Mouse (Mus musculus): Measurements from ENCODE around the gene Tnni1. TPM values are rescaled to one million over a fixed set of nuclear protein-coding genes. Genes with fewer than 3 reads are reported as not detected.

Tnni1 gene
- polyA plus RNA-seq, 1 experiment from 2014 or later = 1.3 TPM

DNA sequence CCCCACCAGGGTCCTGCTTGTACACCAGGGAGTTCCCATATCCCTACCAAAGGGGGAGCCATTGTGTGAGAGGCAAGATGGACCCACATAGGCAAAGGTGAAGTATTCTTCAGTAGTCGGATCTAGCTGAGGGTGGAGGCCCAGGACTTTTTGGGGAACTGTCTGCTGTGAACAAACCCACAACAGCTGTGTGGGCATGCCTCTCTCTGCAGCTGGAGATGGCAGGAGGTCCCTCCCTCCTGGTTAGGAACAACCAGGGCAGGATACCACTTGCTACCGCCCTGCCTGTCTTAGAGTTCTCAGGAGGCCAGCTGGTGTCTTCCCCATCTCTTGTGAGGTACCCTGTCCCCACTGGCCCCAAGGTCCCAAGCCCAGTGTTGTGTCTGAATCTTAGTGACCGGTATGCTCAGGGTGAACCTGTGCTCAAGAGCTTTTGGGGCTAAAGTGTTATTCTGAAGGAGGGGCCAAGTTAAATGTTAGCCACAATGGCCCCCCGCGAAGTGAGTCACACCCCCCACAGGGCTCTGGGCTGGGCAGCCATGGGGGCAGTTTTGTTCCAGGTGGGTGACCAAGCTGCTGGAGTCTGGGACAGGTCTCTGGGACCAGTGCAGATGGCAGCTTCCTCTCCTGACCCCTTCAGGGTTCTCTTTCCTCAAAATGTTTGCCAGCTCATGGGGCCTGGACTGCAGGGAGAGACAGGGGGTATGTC, 34.6 kb downstream of the Tnni1 start:
- Histone ChIP-seq H3K4me3 (no peak overlapping the region), H3K4me1 (replicated peaks) (peaks cover 9% of the 10 kb centered on the region), H3K4me2 (no peak overlapping the region), H3K36me3 (no peaks in the 10 kb centered on the region), H3K9ac (no peak overlapping the region), H3K9me3 (no peaks in the 10 kb centered on the region), H3K27ac (replicated peaks) (no peak overlapping the region), H3K27me3 (peaks cover 19% of the 10 kb centered on the region)
- WGBS = 80% methylated on average over 5 of the region's 5 CpGs
- ATAC-seq (ENCODE audit: low FRiP score, low read depth) = no peak

DNA sequence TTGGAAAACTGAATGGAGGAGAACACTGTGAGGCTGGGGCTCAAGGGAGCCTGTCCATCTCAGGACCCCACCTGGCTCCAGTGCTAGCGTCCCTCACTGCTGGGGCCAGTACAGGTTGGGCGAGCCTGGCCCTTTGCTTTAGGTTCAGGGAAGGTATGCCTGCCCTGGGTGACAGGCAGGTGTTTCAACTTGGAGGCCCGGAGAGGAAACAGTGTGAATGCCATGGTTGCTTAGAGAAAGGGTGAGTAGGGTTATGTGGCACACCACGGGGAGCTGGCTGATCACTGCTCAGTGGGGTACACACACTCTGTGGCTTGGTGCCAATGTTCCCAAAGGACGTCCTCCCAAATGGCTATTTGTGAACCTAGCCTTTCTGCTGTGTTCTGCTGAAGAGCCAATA, 35.3 kb downstream of the Tnni1 start:
- Histone ChIP-seq H3K4me1 (replicated peaks) (peaks cover 13% of the 10 kb centered on the region), H3K9ac (no peak overlapping the region), H3K27ac (replicated peaks) (no peak overlapping the region), H3K4me2 (no peak overlapping the region), H3K9me3 (no peaks in the 10 kb centered on the region), H3K4me3 (no peak overlapping the region), H3K36me3 (no peaks in the 10 kb centered on the region), H3K27me3 (peaks cover 25% of the 10 kb centered on the region)
- WGBS = 80% methylated on average over 5 of the region's 5 CpGs
- ATAC-seq (ENCODE audit: low FRiP score, low read depth) = no peak

DNA sequence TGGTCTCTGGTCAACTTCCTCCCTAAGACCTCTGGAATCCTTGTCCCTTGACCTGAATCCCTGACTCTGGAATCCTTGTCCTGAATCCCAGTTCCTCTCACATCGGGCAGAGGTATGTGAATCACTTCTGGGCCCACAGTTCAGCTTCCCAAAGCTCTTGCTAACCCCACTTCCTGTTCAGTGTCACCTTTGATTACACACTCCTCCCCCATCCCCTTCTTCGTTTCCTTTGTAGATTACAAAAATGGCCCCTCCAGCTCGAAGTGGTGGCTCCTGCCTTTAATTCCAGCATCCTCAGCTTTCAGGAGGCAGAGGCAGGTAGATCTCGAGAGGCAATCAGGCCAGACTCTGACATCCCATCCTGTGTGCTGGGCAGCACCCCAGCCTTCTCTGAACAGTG, 38.4 kb downstream of the Tnni1 start:
- Histone ChIP-seq H3K4me2 (no peak overlapping the region), H3K27ac (replicated peaks) (no peak overlapping the region), H3K9me3 (no peaks in the 10 kb centered on the region), H3K36me3 (no peaks in the 10 kb centered on the region), H3K27me3 (peaks cover 41% of the 10 kb centered on the region), H3K4me3 (no peak overlapping the region), H3K9ac (no peak overlapping the region), H3K4me1 (replicated peaks) (peaks cover 13% of the 10 kb centered on the region)
- ATAC-seq (ENCODE audit: low FRiP score, low read depth) = no peak
- 84% methylated on average over 4 of the region's 4 CpGs for WGBS

DNA sequence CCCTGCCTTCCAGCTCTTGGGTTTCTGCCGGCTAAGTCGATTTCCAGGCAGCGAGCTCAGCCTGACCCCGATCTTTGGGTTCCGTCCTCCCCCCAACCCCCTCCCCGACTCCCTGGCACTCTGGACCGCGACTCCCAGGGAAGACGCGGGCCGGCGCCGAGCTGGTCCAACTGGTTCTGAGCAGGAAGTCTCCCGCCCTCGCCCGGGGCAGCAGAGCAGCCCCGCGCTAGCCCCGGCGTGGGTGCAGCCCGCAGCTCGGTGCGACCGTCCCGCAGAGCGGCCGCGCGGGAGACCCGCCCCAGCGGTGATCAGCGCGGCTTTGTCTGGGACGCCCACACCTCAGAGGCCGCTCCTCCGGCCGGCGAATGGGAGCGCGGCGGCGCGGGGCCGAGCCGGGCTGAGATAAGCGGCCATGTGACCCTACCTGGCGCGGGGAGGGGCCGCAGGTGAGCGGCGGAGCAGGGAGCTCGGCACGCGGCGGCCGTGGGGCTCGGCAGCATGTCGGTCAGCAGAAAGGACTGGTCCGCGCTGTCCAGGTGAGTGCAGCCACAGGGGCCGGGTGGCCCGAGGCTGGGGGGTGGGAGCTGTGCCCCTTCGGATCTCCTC, 39.4 kb downstream of the Tnni1 start, which contains the start of gene Lad1:
Gene Lad1 (plus strand): TSS at position 118 of the 606 bp plus-strand sequence.
- 1% methylated on average over 62 of the region's 63 CpGs for WGBS
- Histone ChIP-seq H3K4me2 (peak within 1 kb of the TSS; percentile 98), H3K27ac (replicated peaks) (no peak within 1 kb of the TSS), H3K9ac (peak within 1 kb of the TSS; percentile 42), H3K4me3 (peak within 1 kb of the TSS; percentile 56), H3K27me3 (peaks cover 41% of the 10 kb centered on the region), H3K9me3 (no peaks in the 10 kb centered on the region), H3K36me3 (no peaks in the 10 kb centered on the region), H3K4me1 (replicated peaks) (peaks cover 10% of the 10 kb centered on the region)
- peak; percentile 59 for ATAC-seq (ENCODE audit: low FRiP score, low read depth)

DNA sequence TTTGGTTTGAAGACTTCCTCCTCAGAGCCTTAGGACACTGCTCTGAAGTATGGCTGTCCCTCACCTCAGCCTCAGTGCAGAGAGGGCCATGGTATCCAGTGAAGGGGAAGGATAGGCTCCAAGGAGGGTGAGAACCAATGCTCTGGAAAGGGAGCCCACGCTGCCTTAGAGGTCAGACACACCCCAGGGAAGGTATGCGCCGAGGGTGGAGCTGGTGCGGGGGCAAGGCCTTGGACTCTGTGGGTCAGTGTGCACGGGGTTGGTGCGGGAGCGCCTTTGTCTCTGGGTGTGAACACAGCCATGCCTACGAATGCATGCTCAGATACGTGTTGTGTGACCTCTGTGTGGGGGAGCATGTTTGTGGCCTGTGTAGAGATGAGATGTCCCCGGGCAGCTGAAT, 40.8 kb downstream of the Tnni1 start:
- no peaks in the 10 kb centered on the region for H3K9me3 ChIP-seq
- H3K4me1 ChIP-seq (replicated peaks) = peaks cover 10% of the 10 kb centered on the region
- H3K27ac ChIP-seq (replicated peaks) = no peak overlapping the region
- H3K27me3 ChIP-seq = peaks cover 41% of the 10 kb centered on the region
- no peak overlapping the region for H3K4me3 ChIP-seq
- 83% methylated on average over 10 of the region's 10 CpGs for WGBS
- no peak for ATAC-seq (ENCODE audit: low FRiP score, low read depth)
- no peak overlapping the region for H3K9ac ChIP-seq
- no peak overlapping the region for H3K4me2 ChIP-seq
- H3K36me3 ChIP-seq = no peaks in the 10 kb centered on the region

DNA sequence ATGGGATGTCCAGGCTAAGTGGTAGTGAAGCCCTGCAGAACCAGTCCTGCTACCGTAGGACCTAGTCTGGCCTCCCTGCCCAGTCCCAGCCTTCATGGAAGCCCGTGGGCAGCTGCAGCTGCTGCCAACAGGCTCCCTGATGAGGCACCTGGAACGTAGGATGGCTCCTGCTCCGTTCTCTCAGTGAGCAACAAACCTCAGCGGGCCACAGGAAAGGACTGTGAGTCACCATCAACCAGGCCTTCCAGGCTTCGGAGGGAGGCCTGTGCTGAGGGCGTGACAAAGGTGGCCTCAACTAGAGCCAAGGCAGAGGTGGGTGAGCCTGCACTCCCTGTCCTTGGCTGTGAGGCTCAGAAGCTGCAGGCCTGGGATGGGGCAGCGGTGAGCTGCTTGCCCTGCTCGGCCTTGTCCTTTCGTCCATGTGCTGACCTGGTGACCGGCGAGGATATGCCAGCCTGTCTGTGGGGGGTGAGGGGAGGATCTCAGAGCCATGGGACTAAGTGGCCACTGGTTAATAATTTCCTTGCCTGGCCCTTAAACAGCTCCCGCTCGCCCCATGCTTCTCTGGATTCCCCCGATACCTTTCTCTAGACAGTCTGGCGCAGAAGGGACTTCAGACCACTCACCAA, 41.6 kb downstream of the Tnni1 start:
- no peak overlapping the region for H3K4me3 ChIP-seq
- H3K4me2 ChIP-seq = no peak overlapping the region
- no peak overlapping the region for H3K27ac ChIP-seq (replicated peaks)
- no peak overlapping the region for H3K9ac ChIP-seq
- H3K4me1 ChIP-seq (replicated peaks) = peaks cover 10% of the 10 kb centered on the region
- WGBS = 71% methylated on average over 16 of the region's 16 CpGs
- no peaks in the 10 kb centered on the region for H3K36me3 ChIP-seq
- no peaks in the 10 kb centered on the region for H3K9me3 ChIP-seq
- peaks cover 41% of the 10 kb centered on the region for H3K27me3 ChIP-seq
- ATAC-seq (ENCODE audit: low FRiP score, low read depth) = no peak

DNA sequence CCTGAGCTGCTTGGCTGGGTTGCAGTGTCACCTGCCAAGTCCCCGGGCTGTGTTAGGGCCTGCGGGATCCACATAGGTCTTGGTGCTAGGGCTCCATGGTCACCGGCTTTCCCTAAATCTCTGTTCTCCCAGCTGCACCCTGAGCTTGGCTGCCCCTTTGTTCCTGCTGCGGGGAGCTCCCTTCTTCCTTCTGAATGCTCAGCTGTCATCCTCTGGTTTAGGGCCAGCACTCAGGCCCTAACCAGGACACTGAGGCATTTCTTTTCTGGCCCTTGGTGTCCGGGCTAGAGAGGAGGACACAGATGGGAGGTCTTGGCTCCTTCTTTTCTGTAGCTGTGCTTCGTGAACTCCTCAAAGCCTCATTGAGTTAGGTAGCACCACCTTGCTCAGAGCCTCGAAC, 42.5 kb downstream of the Tnni1 start:
- no peak for ATAC-seq (ENCODE audit: low FRiP score, low read depth)
- Histone ChIP-seq H3K9me3 (no peaks in the 10 kb centered on the region), H3K36me3 (no peaks in the 10 kb centered on the region), H3K4me3 (no peak overlapping the region), H3K4me1 (replicated peaks) (peaks cover 10% of the 10 kb centered on the region), H3K9ac (no peak overlapping the region), H3K27ac (replicated peaks) (no peak overlapping the region), H3K27me3 (peaks cover 39% of the 10 kb centered on the region), H3K4me2 (no peak overlapping the region)
- WGBS = 69% methylated on average over 7 of the region's 7 CpGs

DNA sequence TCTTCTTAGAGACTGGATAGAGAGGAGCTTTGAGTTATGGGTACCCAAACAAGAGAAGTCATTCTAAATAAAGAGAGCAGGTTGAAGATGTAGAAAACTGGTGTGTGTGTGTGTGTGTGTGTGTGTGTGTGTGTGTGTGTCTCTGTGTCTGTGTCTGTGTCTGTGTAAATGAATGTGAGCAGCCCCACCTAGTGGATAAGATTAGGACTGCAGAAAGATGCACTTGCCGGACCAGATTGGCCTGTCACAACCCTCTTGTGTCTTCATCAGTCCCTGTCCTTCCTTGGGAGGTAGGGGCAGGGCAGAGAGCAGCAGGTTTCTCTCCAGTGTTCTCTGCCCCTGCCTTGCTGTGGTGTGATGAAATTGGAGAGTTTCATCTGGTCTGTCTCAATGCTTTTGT, 49.7 kb downstream of the Tnni1 start:
- ATAC-seq (ENCODE audit: low FRiP score, low read depth) = no peak
- no peaks in the 10 kb centered on the region for H3K9me3 ChIP-seq
- no peaks in the 10 kb centered on the region for H3K27me3 ChIP-seq
- WGBS = 25% methylated on average over 1 of the region's 1 CpGs
- no peak overlapping the region for H3K27ac ChIP-seq (replicated peaks)
- H3K9ac ChIP-seq = no peak overlapping the region
- H3K4me3 ChIP-seq = no peak overlapping the region
- H3K4me2 ChIP-seq = no peak overlapping the region
- H3K36me3 ChIP-seq = no peaks in the 10 kb centered on the region
- no peaks in the 10 kb centered on the region for H3K4me1 ChIP-seq (replicated peaks)

DNA sequence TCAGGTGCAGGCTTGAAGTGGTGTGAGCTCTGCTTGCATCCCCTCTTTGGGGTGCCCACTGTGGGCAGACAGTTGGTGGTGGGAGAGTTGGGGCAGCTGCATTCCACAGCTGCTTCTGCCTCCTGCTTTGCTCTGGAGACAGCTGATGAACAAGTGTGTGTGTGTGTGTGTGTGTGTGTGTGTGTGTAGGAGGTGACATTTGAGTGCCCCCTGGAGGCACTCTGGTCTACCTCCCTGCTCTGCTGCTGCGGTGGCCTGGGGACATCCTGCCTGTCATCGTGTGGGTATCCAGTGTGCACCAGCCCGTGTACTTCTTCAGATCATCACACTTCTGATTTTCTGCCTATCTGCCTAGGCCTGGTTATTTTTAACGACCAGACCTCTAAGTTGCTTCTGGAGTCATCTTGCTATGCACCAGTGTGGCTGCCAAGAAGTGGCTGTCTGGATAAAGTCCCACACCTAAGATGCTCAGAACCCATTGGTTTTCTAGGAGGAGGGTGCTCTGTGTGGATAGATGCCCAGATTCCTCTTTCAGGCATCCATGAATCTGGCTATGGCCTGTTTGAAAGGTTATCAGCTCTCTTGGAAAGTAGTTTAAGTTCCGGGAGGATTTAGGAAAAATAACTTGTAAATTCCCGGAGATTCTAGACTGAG, 55.1 kb downstream of the Tnni1 start:
- Histone ChIP-seq H3K27ac (replicated peaks) (no peak overlapping the region), H3K4me2 (no peak overlapping the region), H3K36me3 (no peaks in the 10 kb centered on the region), H3K9me3 (no peaks in the 10 kb centered on the region), H3K27me3 (no peaks in the 10 kb centered on the region), H3K9ac (no peak overlapping the region), H3K4me3 (no peak overlapping the region), H3K4me1 (replicated peaks) (no peaks in the 10 kb centered on the region)
- no peak for ATAC-seq (ENCODE audit: low FRiP score, low read depth)
- WGBS = 80% methylated on average over 6 of the region's 6 CpGs

DNA sequence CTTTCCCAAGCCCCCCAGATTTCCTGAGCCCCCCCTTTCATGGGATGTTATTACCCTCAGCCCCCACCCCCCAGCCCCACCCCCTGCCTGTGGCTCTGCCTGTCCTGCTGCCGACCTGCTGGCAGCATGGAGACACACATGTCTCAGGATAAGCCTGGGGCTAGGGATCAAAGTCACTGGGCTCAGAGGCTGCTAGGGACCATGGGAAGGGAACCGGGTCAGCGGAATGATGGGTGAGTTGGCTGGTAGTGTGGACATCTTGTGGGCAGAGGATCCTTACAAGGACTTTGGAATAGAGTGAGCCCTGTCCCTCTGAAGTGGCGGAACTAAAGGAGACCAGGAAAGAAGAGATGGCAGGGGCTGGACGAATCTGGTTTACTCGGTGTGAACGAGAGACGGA, 55.7 kb downstream of the Tnni1 start:
- no peaks in the 10 kb centered on the region for H3K4me1 ChIP-seq (replicated peaks)
- WGBS = 89% methylated on average over 8 of the region's 8 CpGs
- H3K36me3 ChIP-seq = no peaks in the 10 kb centered on the region
- H3K27ac ChIP-seq (replicated peaks) = no peak overlapping the region
- ATAC-seq (ENCODE audit: low FRiP score, low read depth) = no peak
- no peak overlapping the region for H3K9ac ChIP-seq
- H3K4me3 ChIP-seq = no peak overlapping the region
- no peaks in the 10 kb centered on the region for H3K9me3 ChIP-seq
- no peaks in the 10 kb centered on the region for H3K27me3 ChIP-seq
- H3K4me2 ChIP-seq = no peak overlapping the region

DNA sequence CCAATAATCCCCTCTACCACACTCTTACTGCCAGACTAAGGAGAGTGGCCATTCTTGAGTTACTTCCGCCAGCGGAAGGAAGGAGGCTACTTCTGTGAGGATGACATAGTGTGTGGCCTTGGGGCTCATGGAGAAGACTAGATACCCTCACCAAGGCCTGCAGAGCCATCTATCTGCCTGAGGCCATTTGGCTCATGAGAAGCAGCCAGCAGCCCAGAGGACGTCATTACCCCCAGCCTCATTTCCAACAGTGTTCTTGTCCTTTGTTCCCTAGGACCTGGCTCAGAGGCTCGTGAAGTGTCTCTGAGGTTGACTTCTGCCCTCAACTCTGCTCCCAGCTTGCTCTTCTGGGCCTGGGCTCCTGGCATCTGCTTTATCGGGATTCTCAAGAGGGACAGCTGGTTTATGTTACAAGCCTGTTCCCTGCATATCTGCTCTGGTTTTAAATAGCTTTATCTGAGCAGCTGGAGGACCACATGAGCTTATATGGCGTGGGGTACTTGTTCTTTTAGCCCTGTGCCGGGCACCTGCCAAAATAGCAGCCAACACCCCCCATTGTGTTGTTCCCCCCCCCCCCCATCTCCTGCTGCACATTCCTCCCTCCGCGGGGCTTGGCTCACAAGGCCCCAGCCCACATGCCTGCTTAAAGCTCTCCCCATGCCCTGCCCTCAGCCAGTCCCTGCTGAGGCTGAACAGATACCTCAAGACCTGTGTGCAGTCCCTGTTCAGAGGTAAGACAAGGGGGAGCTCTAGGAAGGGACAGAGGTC, 56.7 kb downstream of the Tnni1 start, which contains the start of gene Tnnt2:
Gene Tnnt2 (plus strand): TSS at position 639 of the 768 bp plus-strand sequence.
- H3K9me3 ChIP-seq = no peaks in the 10 kb centered on the region
- H3K4me2 ChIP-seq = no peak within 1 kb of the TSS
- H3K27me3 ChIP-seq = no peaks in the 10 kb centered on the region
- H3K4me1 ChIP-seq (replicated peaks) = no peaks in the 10 kb centered on the region
- no peak within 1 kb of the TSS for H3K4me3 ChIP-seq
- H3K36me3 ChIP-seq = no peaks in the 10 kb centered on the region
- ATAC-seq (ENCODE audit: low FRiP score, low read depth) = no peak
- no peak within 1 kb of the TSS for H3K9ac ChIP-seq
- 57% methylated on average over 9 of the region's 9 CpGs for WGBS
- H3K27ac ChIP-seq (replicated peaks) = no peak within 1 kb of the TSS

All from hindbrain, embryonic 15.5 days (tissue).